Mouse (Mus musculus) kidney, postnatal 0 days (tissue): ENCODE data around the gene Slc39a11. TPM values are rescaled to one million over a fixed set of nuclear protein-coding genes. Genes with fewer than 3 reads are reported as not detected.

Experiments
- ATAC-seq: fragments of 200-750 bp; cut with Nextera tagmentation; replicated peaks from 2 replicates; pipeline ENCODE4 v1.8.0; 2017; ENCODE audit warnings: low read depth, moderate number of reproducible peaks, moderate TSS enrichment, moderate library complexity; ENCODE audit not compliant: low FRiP score
- DNase-seq: peaks from one replicate; pipeline ENCODE4 v3.0.0-alpha.2; 2016; ENCODE audit warnings: low spot score
- H3K27ac ChIP-seq: fragments of 300-500 bp; sonication (generic); 2 replicates; pipeline ENCODE4 v1.5.1; 2014; ENCODE audit warnings: mild to moderate bottlenecking
- H3K27me3 ChIP-seq: fragments of 300-500 bp; sonication (generic); 2 replicates; pipeline ENCODE4 v1.6.1; 2014; ENCODE audit warnings: low read length, mixed read lengths; ENCODE audit not compliant: insufficient read depth
- H3K36me3 ChIP-seq: fragments of 300-500 bp; sonication (generic); 2 replicates; pipeline ENCODE4 v1.6.1; 2014; ENCODE audit warnings: low read length, mixed read lengths; ENCODE audit not compliant: insufficient read depth
- H3K4me1 ChIP-seq: fragments of 300-500 bp; sonication (generic); replicated peaks from 2 replicates; pipeline ENCODE4 v1.6.1; 2014; ENCODE audit warnings: antibody characterized with exemption, low read length, mixed read lengths; ENCODE audit not compliant: insufficient read depth
- H3K4me2 ChIP-seq: fragments of 300-500 bp; sonication (generic); 2 replicates; pipeline ENCODE4 v1.6.1; 2014; ENCODE audit warnings: mild to moderate bottlenecking, low read length, moderate library complexity, mixed read lengths
- H3K4me3 ChIP-seq: fragments of 300-500 bp; sonication (generic); replicated peaks from 2 replicates; pipeline ENCODE4 v1.5.1; 2014; ENCODE audit warnings: low read depth, low read length
- H3K9ac ChIP-seq: fragments of 300-500 bp; sonication (generic); 2 replicates; pipeline ENCODE4 v1.6.1; 2014; ENCODE audit warnings: low read depth, low read length
- H3K9me3 ChIP-seq: fragments of 300-500 bp; sonication (generic); replicated peaks from 2 replicates; pipeline ENCODE4 v1.6.1; 2016; ENCODE audit warnings: low read length, inconsistent platforms, mixed read lengths
- CTCF ChIP-seq: IDR thresholded peaks from 2 replicates; pipeline ENCODE4 v1.5.1; 2016; ENCODE audit warnings: antibody characterized with exemption, low read depth, mild to moderate bottlenecking, moderate library complexity
- WGBS: fragments of 180-500 bp; shearing (Covaris S2); extraction: QIAGEN DNeasy Blood & Tissue Kit; methylation state at CpG from one replicate; pipeline ENCODE4 v1.1.7; 2014; 5-methylcytosine and 5-hydroxymethylcytosine counted together
- polyA plus RNA-seq: library from polyadenylated mRNA; unstranded; fragments of >200 nt; fragmentation: Nextera tagmentation; extraction: Ambion mirVana; gene quantifications from 2 replicates; pipeline ENCODE4 v1.2.1, GENCODE M21; 2015

Slc39a11 gene
- polyA plus RNA-seq, 1 experiment from 2014 or later = 23.3 TPM

- Histone ChIP-seq H3K4me2 (no peak overlapping the region), H3K27ac (no peak overlapping the region), H3K9me3 (no peaks in the 10 kb centered on the region), H3K9ac (no peak overlapping the region), H3K4me1 (no peaks in the 10 kb centered on the region), H3K27me3 (no peaks in the 10 kb centered on the region), H3K4me3 (no peak overlapping the region), H3K36me3 (no peaks in the 10 kb centered on the region)
- ATAC-seq (no peak), DNase-seq (no peak)
- 75% methylated on average over 11 of the region's 11 CpGs for WGBS
- TF ChIP-seq CTCF = no peak
These were observed 142.0 kb downstream of the Slc39a11 start for GRCm38 (mm10) chr11:113507716-113508480.

- Histone ChIP-seq H3K9me3 (no peaks in the 10 kb centered on the region), H3K36me3 (no peaks in the 10 kb centered on the region), H3K4me3 (no peak overlapping the region), H3K9ac (no peak overlapping the region), H3K27me3 (no peaks in the 10 kb centered on the region), H3K4me1 (no peaks in the 10 kb centered on the region), H3K4me2 (no peak overlapping the region), H3K27ac (no peak overlapping the region)
- no peak for ATAC-seq
- 91% methylated on average over 12 of the region's 12 CpGs for WGBS
- no peak for DNase-seq
- no peak for TF ChIP-seq CTCF
These were observed 144.2 kb downstream of the Slc39a11 start for GRCm38 (mm10) chr11:113505551-113506160.

GRCm38 (mm10) chr11:113504459-113505062 is 145.3 kb downstream of the Slc39a11 start:
- no peaks in the 10 kb centered on the region for H3K27me3 ChIP-seq
- no peak overlapping the region for H3K4me2 ChIP-seq
- ATAC-seq (no peak), DNase-seq (no peak)
- no peaks in the 10 kb centered on the region for H3K9me3 ChIP-seq
- no peaks in the 10 kb centered on the region for H3K36me3 ChIP-seq
- no peak overlapping the region for H3K27ac ChIP-seq
- H3K4me1 ChIP-seq = no peaks in the 10 kb centered on the region
- no peak overlapping the region for H3K9ac ChIP-seq
- 57% methylated on average over 11 of the region's 11 CpGs for WGBS
- H3K4me3 ChIP-seq = no peak overlapping the region
- TF ChIP-seq CTCF = no peak

GRCm38 (mm10) chr11:113502968-113503367 is 146.9 kb downstream of the Slc39a11 start:
- ATAC-seq (no peak), DNase-seq (no peak)
- H3K9me3 ChIP-seq = no peaks in the 10 kb centered on the region
- no peaks in the 10 kb centered on the region for H3K27me3 ChIP-seq
- H3K4me3 ChIP-seq = no peak overlapping the region
- H3K4me2 ChIP-seq = no peak overlapping the region
- 83% methylated on average over 6 of the region's 6 CpGs for WGBS
- no peak overlapping the region for H3K27ac ChIP-seq
- no peaks in the 10 kb centered on the region for H3K36me3 ChIP-seq
- no peaks in the 10 kb centered on the region for H3K4me1 ChIP-seq
- H3K9ac ChIP-seq = no peak overlapping the region
- no peak for TF ChIP-seq CTCF

GRCm38 (mm10) chr11:113500631-113501305 is 149.1 kb downstream of the Slc39a11 start:
- TF ChIP-seq CTCF = no peak
- no peaks in the 10 kb centered on the region for H3K36me3 ChIP-seq
- H3K27ac ChIP-seq = no peak overlapping the region
- no peaks in the 10 kb centered on the region for H3K9me3 ChIP-seq
- H3K9ac ChIP-seq = no peak overlapping the region
- 73% methylated on average over 20 of the region's 20 CpGs for WGBS
- no peaks in the 10 kb centered on the region for H3K27me3 ChIP-seq
- H3K4me3 ChIP-seq = no peak overlapping the region
- no peak overlapping the region for H3K4me2 ChIP-seq
- DNase-seq (no peak), ATAC-seq (no peak)
- H3K4me1 ChIP-seq = no peaks in the 10 kb centered on the region

GRCm38 (mm10) chr11:113498889-113499288 is 151.0 kb downstream of the Slc39a11 start:
- WGBS = 68% methylated on average over 9 of the region's 9 CpGs
- Histone ChIP-seq H3K9me3 (no peaks in the 10 kb centered on the region), H3K4me2 (no peak overlapping the region), H3K36me3 (no peaks in the 10 kb centered on the region), H3K9ac (no peak overlapping the region), H3K4me3 (no peak overlapping the region), H3K27me3 (no peaks in the 10 kb centered on the region), H3K4me1 (no peaks in the 10 kb centered on the region), H3K27ac (no peak overlapping the region)
- TF ChIP-seq CTCF = peak; percentile 62
- ATAC-seq (no peak), DNase-seq (no peak)
